Mouse (Mus musculus) kidney, embryonic 15.5 days (tissue): ENCODE measurements around the gene Wdr17. TPM values are rescaled to one million over a fixed set of nuclear protein-coding genes. Genes with fewer than 3 reads are reported as not detected.
"Not testable (repeated sequence)": the region's sequence is repeated elsewhere in the genome, so short reads cannot be mapped to it uniquely, and the experiment has no call there.

Experiments used
- ATAC-seq: fragments of 200-750 bp; cut with Nextera tagmentation; replicated peaks from 2 replicates; pipeline ENCODE4 v1.8.0; 2017; ENCODE audit warnings: moderate TSS enrichment; ENCODE audit not compliant: low FRiP score
- H3K27ac ChIP-seq: fragments of 300-500 bp; sonication (generic); 2 replicates; pipeline ENCODE4 v1.5.1; 2015; ENCODE audit warnings: mild to moderate bottlenecking, inconsistent platforms
- H3K27me3 ChIP-seq: fragments of 300-500 bp; sonication (generic); 2 replicates; pipeline ENCODE4 v1.6.1; 2015; ENCODE audit warnings: inconsistent platforms
- H3K36me3 ChIP-seq: fragments of 300-500 bp; sonication (generic); 2 replicates; pipeline ENCODE4 v1.6.1; 2015; ENCODE audit warnings: inconsistent platforms
- H3K4me1 ChIP-seq: fragments of 300-500 bp; sonication (generic); 2 replicates; pipeline ENCODE4 v1.6.1; 2015; ENCODE audit warnings: inconsistent platforms
- H3K4me2 ChIP-seq: fragments of 300-500 bp; sonication (generic); 2 replicates; pipeline ENCODE4 v1.6.1; 2015; ENCODE audit warnings: moderate library complexity, mild to moderate bottlenecking, inconsistent platforms
- H3K4me3 ChIP-seq: fragments of 300-500 bp; sonication (generic); replicated peaks from 2 replicates; pipeline ENCODE4 v1.5.1; 2015; ENCODE audit warnings: mild to moderate bottlenecking, inconsistent platforms
- H3K9ac ChIP-seq: fragments of 300-500 bp; sonication (generic); 2 replicates; pipeline ENCODE4 v1.6.1; 2015; ENCODE audit warnings: mild to moderate bottlenecking, inconsistent platforms
- H3K9me3 ChIP-seq: fragments of 300-500 bp; sonication (generic); replicated peaks from 2 replicates; pipeline ENCODE4 v1.6.1; 2016; ENCODE audit warnings: inconsistent platforms
- WGBS: fragments of 180-500 bp; shearing (Covaris S2); methylation state at CpG from one replicate; pipeline ENCODE4 v1.1.7; 2015; ENCODE audit warnings: mixed read lengths; 5-methylcytosine and 5-hydroxymethylcytosine counted together
- polyA plus RNA-seq: library from polyadenylated mRNA; unstranded; fragments of >200 nt; fragmentation: Nextera tagmentation; extraction: Ambion mirVana; gene quantifications from 2 replicates; pipeline ENCODE4 v1.2.1, GENCODE M21; 2015

The Wdr17 gene
- polyA plus RNA-seq, 1 experiment from 2014 or later, result 0.95 TPM

DNA sequence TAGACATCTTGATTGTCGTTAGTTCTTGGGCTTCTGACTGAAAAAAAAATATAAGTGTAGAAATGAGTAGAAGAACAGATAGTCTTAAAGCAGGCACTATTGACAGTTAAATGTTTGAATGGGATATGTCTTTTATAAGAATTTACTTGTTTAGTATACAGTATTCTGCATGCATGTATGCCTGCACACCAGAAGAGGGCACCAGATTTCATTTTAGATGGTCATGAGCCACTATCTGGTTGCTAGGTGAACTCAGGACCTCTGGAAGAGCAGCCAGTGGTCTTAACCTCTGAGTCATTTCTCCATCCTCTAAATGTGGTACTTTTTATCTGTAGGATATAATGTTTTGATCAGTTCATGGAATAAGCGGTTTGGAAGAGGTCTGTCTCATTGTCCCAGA lies 227.3 kb downstream of the Wdr17 start:
- Histone ChIP-seq H3K27ac (no peak overlapping the region), H3K9me3 (no peaks in the 10 kb centered on the region), H3K36me3 (no peaks in the 10 kb centered on the region), H3K4me3 (no peak overlapping the region), H3K4me2 (no peak overlapping the region), H3K9ac (no peak overlapping the region), H3K4me1 (no peaks in the 10 kb centered on the region), H3K27me3 (no peaks in the 10 kb centered on the region)
- 87% methylated on average over 2 of the region's 2 CpGs for WGBS
- ATAC-seq, result no peak

DNA sequence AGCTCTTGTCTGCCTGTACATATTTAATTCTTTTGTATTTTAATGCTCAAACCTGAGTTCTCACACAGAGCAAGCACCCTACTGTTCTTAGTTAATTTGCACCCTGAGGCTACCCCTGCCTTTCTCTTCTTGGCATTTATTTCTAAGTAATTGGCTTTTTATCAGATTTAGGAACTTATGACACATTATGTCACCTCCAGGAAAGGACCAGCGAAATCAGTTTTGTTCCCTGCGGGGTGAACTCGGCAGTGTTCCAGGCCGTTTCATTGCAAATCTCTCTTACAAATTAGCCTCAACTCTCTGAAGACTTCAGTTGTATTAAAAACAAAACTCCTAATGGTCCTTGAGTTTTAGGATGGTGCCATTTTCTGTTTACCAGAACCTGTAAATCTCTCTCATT lies 248.3 kb downstream of the Wdr17 start:
- no peak for ATAC-seq
- Histone ChIP-seq H3K4me1 (no peaks in the 10 kb centered on the region), H3K27me3 (no peaks in the 10 kb centered on the region), H3K4me3 (no peak overlapping the region), H3K9ac (no peak overlapping the region), H3K9me3 (no peaks in the 10 kb centered on the region), H3K36me3 (no peaks in the 10 kb centered on the region), H3K4me2 (no peak overlapping the region), H3K27ac (no peak overlapping the region)
- WGBS, result 74% methylated on average over 4 of the region's 4 CpGs

DNA sequence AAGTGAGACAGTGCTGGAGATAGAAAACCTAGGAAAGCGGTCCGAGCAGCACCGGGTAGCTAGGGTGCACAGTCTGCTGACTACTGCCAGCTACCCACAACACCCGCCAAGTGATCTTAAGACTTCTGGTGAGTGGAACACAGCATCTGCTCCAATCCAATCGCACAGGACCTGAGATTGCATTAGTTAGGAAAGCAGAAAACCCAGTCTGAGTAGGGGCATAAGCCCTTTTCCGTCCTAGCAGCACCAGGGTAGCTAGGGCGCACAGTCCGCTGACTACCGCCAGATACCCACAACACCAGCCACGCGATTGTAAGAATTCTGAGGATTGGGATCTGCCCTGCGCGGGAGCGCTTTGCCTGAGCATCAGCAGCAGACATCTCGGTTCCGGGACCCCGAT lies 270.3 kb downstream of the Wdr17 start:
- not testable (repeated sequence) for H3K27me3 ChIP-seq, ATAC-seq, H3K9ac ChIP-seq, H3K4me2 ChIP-seq, H3K4me3 ChIP-seq, H3K4me1 ChIP-seq, H3K36me3 ChIP-seq, H3K27ac ChIP-seq, H3K9me3 ChIP-seq
- WGBS, result 89% methylated on average over 17 of the region's 17 CpGs

DNA sequence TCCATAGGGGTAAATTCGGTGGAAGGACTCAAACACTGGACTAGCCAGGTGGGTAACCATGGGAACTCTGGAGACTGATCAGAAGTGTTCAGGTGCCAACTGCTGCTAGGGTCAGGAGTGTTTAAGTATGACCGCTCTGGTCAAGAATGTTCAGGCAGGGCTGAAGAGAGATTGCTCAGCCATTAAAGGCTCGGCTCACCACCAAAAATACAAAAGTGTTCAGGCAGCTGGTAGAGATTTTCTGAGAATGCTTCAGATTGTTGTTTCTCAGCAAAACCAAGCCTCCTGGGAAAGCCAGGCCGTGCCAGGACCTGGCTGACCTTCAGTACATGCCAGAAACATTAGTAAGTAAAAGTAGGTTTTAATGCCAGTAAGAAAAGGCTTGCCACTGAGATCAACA lies 276.7 kb downstream of the Wdr17 start:
- Histone ChIP-seq H3K27ac (no peak overlapping the region), H3K9me3 (no peaks in the 10 kb centered on the region), H3K4me1 (no peaks in the 10 kb centered on the region), H3K4me3 (no peak overlapping the region), H3K27me3 (no peaks in the 10 kb centered on the region), H3K9ac (no peak overlapping the region), H3K4me2 (no peak overlapping the region), H3K36me3 (no peaks in the 10 kb centered on the region)
- 79% methylated on average over 4 of the region's 4 CpGs for WGBS
- ATAC-seq, result no peak

DNA sequence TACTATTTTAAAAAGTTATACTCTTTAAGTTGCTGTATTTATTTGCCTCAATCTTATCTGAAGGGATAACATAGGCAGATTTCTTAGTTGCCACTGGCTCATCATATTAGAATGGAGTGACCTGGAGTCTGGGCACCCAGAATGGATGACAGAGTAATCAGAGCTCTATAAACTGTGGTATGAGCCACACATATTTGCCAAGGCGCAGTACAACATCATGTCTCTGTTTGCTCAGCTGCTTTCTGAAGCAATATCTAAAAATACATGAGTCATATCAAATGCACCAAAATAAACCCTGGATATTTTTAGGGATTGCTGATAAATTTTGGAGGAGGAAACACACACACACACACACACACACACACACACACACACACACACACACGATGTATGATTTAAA lies 277.6 kb downstream of the Wdr17 start:
- no peak for ATAC-seq
- 91% methylated on average over 2 of the region's 2 CpGs for WGBS

DNA sequence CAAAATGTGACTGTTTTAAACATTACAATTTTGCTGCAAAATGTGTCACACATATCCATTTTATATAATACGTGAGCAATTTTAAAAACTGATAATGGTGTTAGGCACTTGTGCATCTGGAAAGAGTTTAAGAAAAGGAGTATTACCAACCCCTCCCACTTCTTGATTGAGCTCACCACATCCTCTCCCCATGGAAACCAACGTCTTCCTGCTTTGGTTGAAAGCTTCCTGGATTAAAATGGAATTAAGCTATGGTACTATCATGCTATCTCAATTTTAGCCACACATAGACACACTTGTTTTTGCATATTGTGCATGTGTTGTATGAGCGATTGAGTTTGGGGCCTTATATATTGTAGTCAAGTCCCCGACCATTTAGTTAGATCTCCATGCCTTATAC lies 283.5 kb downstream of the Wdr17 start:
- WGBS, result 82% methylated on average over 4 of the region's 4 CpGs

More for the DNA sequence above, 277.6 kb downstream of the Wdr17 start:
- H3K4me1 ChIP-seq, result no peaks in the 10 kb centered on the region
- no peak overlapping the region for H3K9ac ChIP-seq
- no peaks in the 10 kb centered on the region for H3K27me3 ChIP-seq
- no peak overlapping the region for H3K4me2 ChIP-seq
- no peaks in the 10 kb centered on the region for H3K9me3 ChIP-seq
- no peaks in the 10 kb centered on the region for H3K36me3 ChIP-seq
- H3K4me3 ChIP-seq, result no peak overlapping the region
- H3K27ac ChIP-seq, result no peak overlapping the region

DNA sequence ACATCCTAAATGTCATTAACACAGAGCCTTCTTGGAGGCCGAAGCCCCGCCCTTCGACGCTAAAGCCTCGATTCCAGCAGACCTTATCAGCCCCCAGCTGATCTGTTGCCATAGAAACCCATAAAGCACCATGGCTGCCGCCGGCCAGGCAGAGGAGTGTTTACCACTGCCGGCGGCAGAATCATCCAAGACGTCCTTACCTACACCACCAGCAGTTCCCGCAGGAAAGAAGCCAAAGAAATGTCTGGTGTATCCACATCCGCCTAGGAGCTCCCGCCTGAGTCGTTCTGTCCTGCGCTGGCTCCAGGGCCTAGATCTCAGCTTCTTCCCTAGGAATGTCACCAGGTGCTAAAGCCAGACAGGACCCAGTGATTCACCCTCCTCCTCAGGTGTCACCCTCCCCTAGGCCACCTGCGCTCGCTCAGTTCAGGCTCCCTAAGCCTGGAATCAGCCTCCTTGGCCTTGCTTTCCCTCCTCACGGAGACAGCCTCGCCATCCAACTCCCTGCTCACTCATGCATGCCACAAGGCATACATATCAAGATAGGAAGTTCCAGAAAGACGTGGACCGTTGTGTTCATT lies 286.2 kb downstream of the Wdr17 start, which contains the start of gene Spata4:
Gene Spata4 (plus strand): TSS at position 111 of the 581 bp plus-strand sequence.
- no peaks in the 10 kb centered on the region for H3K27me3 ChIP-seq
- H3K36me3 ChIP-seq, result no peaks in the 10 kb centered on the region
- WGBS, result 4% methylated on average over 21 of the region's 21 CpGs
- H3K27ac ChIP-seq, result no peak within 1 kb of the TSS
- H3K4me2 ChIP-seq, result peak within 1 kb of the TSS; percentile 60
- peaks cover 8% of the 10 kb centered on the region; the same call in 1 of the 2 replicates for H3K4me1 ChIP-seq
- no peak within 1 kb of the TSS for H3K9ac ChIP-seq
- no peaks in the 10 kb centered on the region for H3K9me3 ChIP-seq
- H3K4me3 ChIP-seq, result peak within 1 kb of the TSS; percentile 41
- ATAC-seq, result peak; percentile 85

More for the DNA sequence above, 283.5 kb downstream of the Wdr17 start:
- no peaks in the 10 kb centered on the region for H3K27me3 ChIP-seq
- no peak for ATAC-seq
- no peak overlapping the region for H3K27ac ChIP-seq
- H3K4me1 ChIP-seq, result peaks cover 8% of the 10 kb centered on the region; the same call in 1 of the 2 replicates
- H3K4me3 ChIP-seq, result no peak overlapping the region
- H3K4me2 ChIP-seq, result no peak overlapping the region
- no peaks in the 10 kb centered on the region for H3K36me3 ChIP-seq
- H3K9me3 ChIP-seq, result no peaks in the 10 kb centered on the region
- no peak overlapping the region for H3K9ac ChIP-seq

DNA sequence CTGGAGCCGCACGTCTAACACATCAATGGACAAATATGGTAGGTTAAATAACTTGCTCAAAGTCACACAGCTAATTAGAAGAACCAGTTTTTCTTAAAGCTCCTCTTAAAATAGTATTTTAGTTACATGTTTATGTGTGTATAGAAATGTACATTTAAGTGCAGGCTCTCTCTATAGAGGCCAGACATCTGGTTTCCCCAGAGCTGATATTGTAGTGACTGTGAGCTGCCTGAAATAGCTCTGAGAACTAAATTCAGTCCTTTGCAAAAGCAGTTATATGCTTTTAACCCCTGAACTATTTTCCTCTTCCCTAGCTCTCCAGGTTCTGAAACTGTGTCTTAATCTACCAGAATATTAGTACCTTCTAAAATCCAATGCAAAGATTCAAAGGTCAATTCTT lies 289.6 kb downstream of the Wdr17 start:
- H3K36me3 ChIP-seq, result no peaks in the 10 kb centered on the region
- no peak overlapping the region for H3K4me3 ChIP-seq
- H3K4me2 ChIP-seq, result no peak overlapping the region
- 76% methylated on average over 2 of the region's 2 CpGs for WGBS
- H3K9ac ChIP-seq, result no peak overlapping the region
- H3K4me1 ChIP-seq, result peaks cover 8% of the 10 kb centered on the region; the same call in 1 of the 2 replicates
- no peak for ATAC-seq
- no peaks in the 10 kb centered on the region for H3K27me3 ChIP-seq
- no peak overlapping the region for H3K27ac ChIP-seq
- no peaks in the 10 kb centered on the region for H3K9me3 ChIP-seq

DNA sequence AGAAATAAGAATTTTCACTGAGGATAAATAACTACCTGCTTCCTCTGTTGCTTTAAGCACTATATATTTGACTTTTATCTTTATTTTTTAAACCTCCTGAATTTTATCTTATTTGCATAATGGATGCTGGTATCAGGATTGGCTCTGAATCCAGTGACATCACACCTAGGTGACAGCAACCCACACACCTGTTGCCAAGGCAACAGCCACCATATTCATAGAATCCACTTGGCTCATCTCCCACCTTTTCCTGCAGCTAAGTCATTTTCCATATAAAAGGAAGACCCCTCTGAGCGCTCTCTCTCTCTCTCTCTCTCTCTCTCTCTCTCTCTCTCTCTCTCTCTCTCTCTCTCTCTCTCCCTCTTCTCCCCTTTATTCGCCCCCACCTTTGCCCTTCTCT lies 290.0 kb downstream of the Wdr17 start:
- Histone ChIP-seq H3K9me3 (no peaks in the 10 kb centered on the region), H3K27me3 (no peaks in the 10 kb centered on the region), H3K27ac (no peak overlapping the region), H3K9ac (no peak overlapping the region), H3K4me1 (peaks cover 8% of the 10 kb centered on the region; the same call in 1 of the 2 replicates), H3K36me3 (no peaks in the 10 kb centered on the region), H3K4me3 (no peak overlapping the region), H3K4me2 (no peak overlapping the region)
- no peak for ATAC-seq
- 89% methylated on average over 2 of the region's 2 CpGs for WGBS

DNA sequence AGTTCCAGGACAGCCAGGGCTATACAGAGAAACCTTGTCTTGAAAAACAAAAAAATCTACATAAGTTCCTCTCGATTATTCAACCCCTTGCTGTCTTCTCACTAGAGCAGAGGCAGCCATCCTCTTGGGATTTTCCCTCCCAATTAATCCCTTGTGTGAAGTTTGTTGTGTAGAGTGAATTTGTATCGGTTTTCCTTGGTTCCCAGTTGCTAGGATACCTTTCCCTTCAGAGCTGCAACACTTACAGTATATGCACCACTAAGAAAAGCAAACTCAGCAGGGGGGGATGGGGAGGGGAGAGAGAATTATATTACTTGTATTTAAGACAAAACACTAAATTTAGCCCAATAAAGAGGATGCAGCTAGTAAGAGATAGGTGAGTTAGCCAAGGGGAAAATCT lies 290.9 kb downstream of the Wdr17 start:
- WGBS, result 57% methylated on average over 2 of the region's 2 CpGs
- Histone ChIP-seq H3K4me2 (no peak overlapping the region), H3K27ac (no peak overlapping the region), H3K36me3 (no peaks in the 10 kb centered on the region), H3K4me1 (peaks cover 8% of the 10 kb centered on the region; the same call in 1 of the 2 replicates), H3K27me3 (no peaks in the 10 kb centered on the region), H3K9me3 (no peaks in the 10 kb centered on the region), H3K4me3 (no peak overlapping the region), H3K9ac (no peak overlapping the region)
- no peak; the same call in 1 of the 2 replicates for ATAC-seq

DNA sequence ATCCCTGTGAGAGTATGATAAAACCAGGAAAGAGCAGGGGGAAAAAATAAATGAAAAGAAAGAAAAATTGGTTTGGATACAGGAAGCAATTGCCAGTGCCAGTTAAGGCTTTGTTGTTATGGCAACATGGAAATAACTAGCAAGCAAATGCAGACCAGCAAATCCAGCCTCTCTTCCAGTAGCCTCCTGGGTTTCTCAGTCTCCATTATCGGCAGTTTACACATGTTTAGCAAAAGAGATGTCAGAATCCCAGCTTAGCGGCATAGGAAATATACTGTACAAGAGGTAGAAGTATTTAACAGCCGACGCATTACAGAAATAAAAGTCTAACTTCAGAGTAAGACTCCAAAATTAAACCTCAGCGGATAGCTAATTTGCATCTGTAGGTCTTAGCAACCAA lies 292.4 kb downstream of the Wdr17 start:
- no peaks in the 10 kb centered on the region for H3K9me3 ChIP-seq
- no peak for ATAC-seq
- no peaks in the 10 kb centered on the region for H3K27me3 ChIP-seq
- 92% methylated on average over 5 of the region's 5 CpGs for WGBS
- H3K4me3 ChIP-seq, result no peak overlapping the region
- H3K9ac ChIP-seq, result no peak overlapping the region
- H3K4me1 ChIP-seq, result no peaks in the 10 kb centered on the region
- no peak overlapping the region for H3K4me2 ChIP-seq
- no peaks in the 10 kb centered on the region for H3K36me3 ChIP-seq
- H3K27ac ChIP-seq, result no peak overlapping the region

DNA sequence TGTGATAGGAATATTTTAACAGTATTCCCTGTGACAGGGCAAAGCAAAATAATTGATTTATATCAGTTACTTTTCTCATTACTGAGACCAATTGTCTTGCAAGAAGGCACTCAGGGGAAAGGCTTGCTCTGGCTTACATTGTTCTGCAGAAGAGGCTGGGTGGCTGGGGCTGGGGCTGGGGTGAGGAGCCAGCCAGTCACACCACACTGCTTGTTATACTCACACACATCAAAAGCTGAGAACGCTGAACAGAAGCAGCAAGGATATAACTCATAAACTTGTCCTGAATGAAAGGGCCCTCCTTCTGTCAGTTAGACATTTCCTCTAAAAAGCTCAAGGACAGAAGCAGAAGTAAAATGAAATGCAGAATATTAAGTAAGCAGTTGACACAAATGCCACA lies 304.1 kb downstream of the Wdr17 start:
- no peaks in the 10 kb centered on the region for H3K4me1 ChIP-seq

DNA sequence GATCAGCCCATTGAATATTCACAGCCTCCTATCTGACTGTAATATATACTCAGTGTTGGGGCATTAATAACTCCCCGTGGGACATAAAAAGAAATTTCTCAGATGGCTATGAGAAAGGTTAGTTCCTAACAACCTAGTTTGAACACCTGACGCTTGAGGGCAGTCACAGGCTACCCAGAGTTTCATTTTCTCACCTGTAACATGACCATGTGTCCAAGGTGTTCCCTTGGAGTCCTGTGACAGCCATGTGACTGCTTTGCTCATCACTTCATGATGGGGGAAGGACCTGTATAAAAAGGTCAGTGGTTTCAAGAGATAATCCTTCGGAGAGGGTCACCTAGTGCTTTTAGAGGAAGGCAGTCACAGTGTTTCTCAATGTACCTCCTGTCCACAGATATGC lies 305.5 kb downstream of the Wdr17 start:
- Histone ChIP-seq H3K9me3 (no peaks in the 10 kb centered on the region), H3K4me1 (no peaks in the 10 kb centered on the region), H3K9ac (no peak overlapping the region), H3K4me3 (no peak overlapping the region), H3K27ac (no peak overlapping the region), H3K4me2 (no peak overlapping the region), H3K27me3 (no peaks in the 10 kb centered on the region), H3K36me3 (no peaks in the 10 kb centered on the region)
- ATAC-seq, result no peak
- WGBS, result 76% methylated on average over 3 of the region's 3 CpGs

More for the DNA sequence above, 304.1 kb downstream of the Wdr17 start:
- no peak overlapping the region for H3K9ac ChIP-seq
- no peak overlapping the region for H3K4me3 ChIP-seq
- H3K4me2 ChIP-seq, result no peak overlapping the region
- H3K27ac ChIP-seq, result no peak overlapping the region
- no peaks in the 10 kb centered on the region for H3K9me3 ChIP-seq
- WGBS, result 32% methylated on average over 1 of the region's 1 CpGs
- H3K27me3 ChIP-seq, result no peaks in the 10 kb centered on the region
- no peak for ATAC-seq
- H3K36me3 ChIP-seq, result no peaks in the 10 kb centered on the region
